Mouse (Mus musculus) stomach, postnatal 0 days (tissue): ENCODE measurements around the gene Tbc1d2b.

Source experiments
- CTCF ChIP-seq: IDR thresholded peaks from 2 replicates; pipeline ENCODE4 v1.5.1; 2016; ENCODE audit warnings: antibody characterized with exemption, low read depth, mild to moderate bottlenecking, moderate library complexity
- EP300 ChIP-seq: optimal IDR thresholded peaks from 2 replicates; pipeline ENCODE3; 2016; ENCODE audit warnings: antibody characterized with exemption

- TF ChIP-seq CTCF (no peak), EP300 (no peak)
Observed at GRCm38 (mm10) chr9:90200501-90200900, 70.1 kb downstream of the Tbc1d2b start.
